28 mouse cellular contexts compared by ENCODE assay signal in genomic region chr9:102465726-102466125, GRCm38 (mm10). TPM values are rescaled to one million over a fixed set of nuclear protein-coding genes. Genes with fewer than 3 reads are reported as not detected.
"Had no signal": no experiment of that assay in that cellular context is flagged by ENCODE, and none has a peak within 500 bp of the region (broad histone marks: within the 10 kb centered on the region; RNA-seq: fewer than 3 reads in every experiment).

No protein-coding gene starts in this region.

- H3K9ac ChIP-seq: heart, embryonic 12.5 days; hindbrain, embryonic 12.5 days; hindbrain, embryonic 14.5 days; limb, embryonic 12.5 days; liver, embryonic 13.5 days; liver, embryonic 15.5 days had no signal

- H3K27ac ChIP-seq: gastrocnemius, adult 2 months; heart, adult 2 months; heart, embryonic 10.5 days; hindbrain, embryonic 10.5 days; hindbrain, embryonic 12.5 days; hindbrain, embryonic 14.5 days; kidney, postnatal 0 days; left cerebral cortex, adult 2 months; limb, embryonic 10.5 days; limb, embryonic 12.5 days; liver, embryonic 13.5 days; liver, embryonic 15.5 days had no signal

- H3K4me3 ChIP-seq: gastrocnemius, adult 2 months; heart, adult 2 months; heart, embryonic 10.5 days; heart, embryonic 12.5 days; hindbrain, embryonic 10.5 days; hindbrain, embryonic 12.5 days; left cerebral cortex, adult 2 months; limb, embryonic 10.5 days; limb, embryonic 12.5 days; liver, embryonic 13.5 days; liver, embryonic 15.5 days had no signal

- H3K4me2 ChIP-seq: heart, embryonic 12.5 days; hindbrain, embryonic 12.5 days; hindbrain, embryonic 14.5 days; limb, embryonic 12.5 days; liver, embryonic 11.5 days; liver, embryonic 13.5 days; liver, embryonic 15.5 days had no signal

- ATAC-seq: hindbrain, embryonic 16.5 days; inflammation-experienced regulatory T-cells, adult 6 months had no signal

- H3K9me3 ChIP-seq: heart, embryonic 10.5 days; heart, embryonic 12.5 days; hindbrain, embryonic 10.5 days; hindbrain, embryonic 12.5 days; limb, embryonic 10.5 days; limb, embryonic 12.5 days; liver, embryonic 13.5 days; liver, embryonic 15.5 days had no signal

- DNase-seq: gastrocnemius, adult 2 months; gastrocnemius, postnatal 10 days; gastrocnemius, postnatal 25 days; heart, adult 2 months; heart, postnatal 10 days; heart, postnatal 4 days; kidney, adult 18-20 months; kidney, adult 8-10 months; kidney, postnatal 14 days; kidney, postnatal 36 days; layer of hippocampus, adult 9-11 months; liver; liver, embryonic 13.5 days had no signal

- H3K4me1 ChIP-seq: heart, embryonic 10.5 days; heart, embryonic 12.5 days; hindbrain, embryonic 10.5 days; hindbrain, embryonic 12.5 days; limb, embryonic 10.5 days; limb, embryonic 12.5 days; liver, embryonic 13.5 days; liver, embryonic 15.5 days had no signal

- H3K36me3 ChIP-seq: heart, embryonic 10.5 days; heart, embryonic 12.5 days; hindbrain, embryonic 10.5 days; hindbrain, embryonic 12.5 days; limb, embryonic 10.5 days; limb, embryonic 12.5 days; liver, embryonic 13.5 days; liver, embryonic 15.5 days had no signal

- H3K27me3 ChIP-seq: heart, embryonic 12.5 days; hindbrain, embryonic 12.5 days; limb, embryonic 12.5 days; liver, embryonic 13.5 days; liver, embryonic 15.5 days had no signal

RNA-seq across cellular contexts. Expression of gene Ky, which starts 39.8 kb away (rescaled TPM):
- total RNA-seq: granulocyte monocyte progenitor cell, adult 5-6 weeks had no signal
- polyA plus RNA-seq: kidney, embryonic 14.5 days; liver, embryonic 11.5 days had no signal
